Mouse (Mus musculus) heart, postnatal 0 days (tissue): ENCODE results near the gene Six1.

ENCODE experiments used
- CTCF ChIP-seq: IDR thresholded peaks from 2 replicates; pipeline ENCODE4 v1.5.1; 2016; ENCODE audit warnings: antibody characterized with exemption, control low read depth, low read depth
- EP300 ChIP-seq: IDR thresholded peaks from 2 replicates; pipeline ENCODE4 v1.6.1; 2016; ENCODE audit warnings: antibody characterized with exemption, low read depth

DNA sequence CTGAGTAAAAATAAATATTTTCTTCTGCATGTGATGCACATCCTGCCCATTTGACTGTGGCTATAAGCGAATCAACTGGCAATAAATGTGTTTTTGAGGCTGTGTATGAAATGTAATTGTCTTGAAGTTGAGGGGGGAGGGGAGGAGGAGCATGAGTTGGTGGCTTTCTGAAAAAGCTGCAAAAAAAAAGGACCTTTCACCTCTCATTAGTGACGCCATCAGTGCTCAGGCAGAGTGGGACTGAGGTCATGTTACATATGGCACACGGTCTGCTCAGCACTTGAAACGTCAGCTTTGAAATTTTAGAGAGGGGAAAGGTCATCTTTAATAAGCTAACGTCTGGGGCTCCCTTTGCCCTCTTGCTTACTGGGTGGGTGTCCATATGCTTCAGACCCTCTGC, 1.8 kb upstream of the Six1 start:
- TF ChIP-seq EP300 (no peak), CTCF (no peak)
